Mouse (Mus musculus): Measurements from ENCODE around the gene Efr3b.
A peak's percentile ranks its signal among the peaks of the same experiment; 100 is the strongest.

Efr3b gene

GRCm38 (mm10) chr12:4038061-4039041 lies at the start of gene Efr3b:
Gene Efr3b (minus strand): TSS chr12:4038915.
- peak; percentile 86 for DNase-seq (ENCODE audit: low spot score)

DNA sequence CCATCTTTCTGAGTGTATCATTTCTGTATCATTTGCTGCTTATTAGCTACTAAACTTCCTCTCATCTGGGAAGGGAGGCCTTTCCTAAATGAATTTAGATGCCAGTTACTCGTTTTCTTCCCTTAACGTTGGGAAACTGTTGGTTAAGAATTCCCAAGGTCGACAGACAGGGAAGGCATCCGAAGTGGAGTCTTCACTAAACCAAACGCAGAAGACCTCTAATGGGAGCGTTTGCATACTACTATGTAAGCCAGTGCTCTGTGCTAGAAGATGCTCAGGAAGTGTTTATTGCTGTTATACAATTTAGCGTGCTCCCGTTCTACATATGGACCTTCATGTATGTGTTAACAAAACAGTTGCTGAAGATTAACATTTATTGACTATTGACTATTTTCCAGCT lies 44.7 kb upstream of the Efr3b start:
- peak; percentile 9 for DNase-seq (ENCODE audit: low spot score)

DNA sequence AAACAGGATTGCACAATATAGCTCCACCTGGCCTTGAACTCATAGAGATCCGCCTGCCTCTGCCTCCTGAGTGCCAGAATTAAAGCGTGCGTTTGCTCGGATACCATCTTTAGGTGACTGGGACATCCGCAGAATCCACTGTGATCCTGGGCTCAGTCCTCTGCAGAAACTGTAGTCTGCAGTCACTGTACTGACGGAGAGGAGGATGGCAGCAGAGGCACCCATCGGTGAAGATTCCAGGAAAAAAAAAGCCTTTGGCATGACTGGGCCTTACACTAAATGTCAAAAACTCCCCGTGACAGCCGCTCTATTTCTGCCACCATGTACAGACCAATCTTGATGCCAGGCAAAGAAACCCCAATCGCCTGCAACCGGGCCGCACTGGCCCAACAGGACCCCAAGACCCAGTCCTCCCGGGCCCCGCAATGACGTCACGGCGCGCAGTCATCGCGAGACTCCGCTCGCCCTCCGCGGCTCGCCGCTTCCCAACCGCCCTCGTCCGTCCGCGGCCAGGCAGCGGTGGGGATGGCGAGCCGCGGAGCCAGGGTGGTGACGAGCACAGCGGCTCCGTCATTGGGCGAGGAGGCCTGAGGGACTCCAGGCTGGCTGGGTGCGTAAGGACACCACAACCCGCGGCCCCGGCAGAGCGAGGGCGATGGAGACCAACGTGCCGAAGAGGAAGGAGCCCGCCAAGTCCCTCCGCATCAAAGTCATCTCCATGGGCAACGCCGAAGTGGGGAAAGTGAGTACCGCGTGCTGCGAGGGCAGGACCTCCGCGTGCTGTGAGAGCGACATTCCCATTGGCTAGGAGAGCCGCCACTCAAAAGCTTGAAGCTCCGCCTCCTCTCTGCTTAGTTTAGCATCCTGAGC lies 43.7 kb upstream of the Efr3b start, which contains the start of gene Dnajc27:
Gene Dnajc27 (plus strand): TSS at position 452 of the 870 bp plus-strand sequence.
- DNase-seq (ENCODE audit: low spot score), result peak; percentile 98

DNA sequence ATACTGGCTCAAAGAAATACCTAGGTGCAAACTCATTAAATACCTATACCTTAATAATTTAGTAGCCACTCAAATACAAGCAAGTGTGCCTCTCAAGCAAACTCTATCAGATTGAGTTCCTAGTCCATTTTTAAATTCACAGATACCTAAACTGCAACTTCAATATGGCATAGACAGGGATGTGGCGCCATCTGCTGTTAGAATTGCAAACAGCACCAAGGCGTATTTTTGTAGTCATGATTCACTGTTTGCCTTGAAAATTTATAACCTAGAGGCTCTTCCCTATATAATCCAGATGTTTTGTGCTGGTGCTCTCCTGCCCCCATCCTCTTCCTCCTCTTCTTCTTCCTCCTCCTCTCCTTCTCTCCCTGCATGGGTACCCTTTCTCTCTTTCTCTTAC lies 41.6 kb upstream of the Efr3b start:
- peak; percentile 87 for DNase-seq (ENCODE audit: low spot score)

- DNase-seq (ENCODE audit: low spot score), result no peak
Observed at GRCm38 (mm10) chr12:4078069-4078468, 39.4 kb upstream of the Efr3b start.

DNA sequence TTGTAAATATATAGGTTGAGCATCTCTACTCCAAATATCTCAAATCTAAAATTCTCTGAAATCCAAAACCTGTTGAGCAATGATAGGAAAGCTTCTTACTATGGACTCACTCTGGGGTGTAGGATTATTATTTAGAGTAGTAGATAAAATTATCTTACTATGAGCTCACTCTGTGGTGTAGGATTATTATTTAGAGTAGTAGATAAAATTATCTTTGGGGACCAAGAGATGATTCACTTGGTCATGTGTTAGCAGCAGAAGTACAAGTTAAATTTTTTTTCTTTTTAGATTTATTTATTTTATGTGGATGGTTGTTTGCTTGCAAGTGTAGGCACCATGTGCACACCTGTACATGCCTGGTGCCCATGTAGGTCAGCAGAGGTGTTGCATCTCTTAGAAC lies 37.7 kb upstream of the Efr3b start:
- DNase-seq (ENCODE audit: low spot score), result no peak

DNA sequence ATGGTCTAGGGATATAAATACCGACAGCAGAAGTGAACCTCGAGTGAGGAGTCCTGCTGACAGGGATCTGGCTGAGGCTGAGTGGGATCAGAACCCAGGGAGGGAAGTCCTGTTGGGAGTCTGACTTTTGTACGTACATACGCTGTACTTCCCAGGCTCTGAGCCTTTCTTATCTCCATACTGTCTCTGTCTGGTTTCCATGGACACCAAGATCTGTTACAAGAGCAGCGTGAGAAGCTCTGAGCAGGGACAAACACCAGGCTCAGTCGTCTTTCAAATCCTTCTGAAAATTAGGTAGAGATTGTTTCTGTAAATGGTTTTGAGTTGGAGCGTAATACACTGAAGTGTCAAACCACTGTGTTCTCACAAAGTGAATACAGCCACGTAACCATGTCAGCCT lies 36.7 kb upstream of the Efr3b start:
- DNase-seq (ENCODE audit: low spot score), result no peak

DNA sequence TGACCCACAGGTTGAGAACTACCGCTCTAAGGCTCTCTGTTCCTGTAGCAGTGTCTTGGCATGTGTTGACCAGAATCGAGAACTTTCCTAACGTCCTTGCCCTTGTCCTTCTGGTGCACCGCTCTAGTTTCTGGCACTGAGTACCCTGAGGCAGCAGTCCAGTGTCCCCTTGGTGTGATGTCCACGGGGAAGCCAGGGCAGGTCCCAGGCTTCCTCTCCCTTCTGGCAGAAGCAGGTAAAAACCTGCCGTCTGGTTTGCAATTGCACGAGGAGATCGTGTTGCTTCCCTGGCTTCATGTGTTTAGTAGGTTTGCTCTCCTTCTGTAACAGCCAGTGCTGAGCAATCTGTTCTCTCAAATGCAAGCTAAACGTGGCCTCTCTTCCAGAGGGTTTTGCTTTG lies 33.0 kb upstream of the Efr3b start:
- no peak for DNase-seq (ENCODE audit: low spot score)

- no peak for DNase-seq (ENCODE audit: low spot score)
Observed at GRCm38 (mm10) chr12:4068551-4068950, 29.8 kb upstream of the Efr3b start.

- no peak for DNase-seq (ENCODE audit: low spot score)
Observed at GRCm38 (mm10) chr12:4066681-4067459, 28.2 kb upstream of the Efr3b start.

DNA sequence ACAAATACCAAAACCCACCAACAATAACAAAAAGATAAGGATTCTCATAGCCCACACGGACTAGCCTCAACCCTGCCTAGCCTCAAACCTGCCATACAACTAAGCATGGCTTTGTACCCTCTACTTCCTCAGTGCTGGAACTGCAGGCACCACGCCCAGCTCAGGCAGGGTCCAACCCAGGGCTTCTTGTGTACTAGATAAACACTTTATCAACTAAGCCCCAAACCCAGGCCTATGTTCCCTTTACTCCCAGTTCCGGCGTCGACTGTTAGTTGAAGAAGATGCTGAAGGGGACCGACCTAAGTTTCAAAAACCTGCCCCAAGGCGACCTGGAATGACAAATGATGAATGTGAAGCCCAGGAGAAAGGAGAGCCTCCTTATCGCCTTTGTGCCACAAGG lies 27.2 kb upstream of the Efr3b start:
- DNase-seq (ENCODE audit: low spot score), result no peak

- no peak for DNase-seq (ENCODE audit: low spot score)
Observed at GRCm38 (mm10) chr12:4065498-4065897, 26.8 kb upstream of the Efr3b start.

- DNase-seq (ENCODE audit: low spot score), result no peak
Observed at GRCm38 (mm10) chr12:4059683-4060082, 21.0 kb upstream of the Efr3b start.

DNA sequence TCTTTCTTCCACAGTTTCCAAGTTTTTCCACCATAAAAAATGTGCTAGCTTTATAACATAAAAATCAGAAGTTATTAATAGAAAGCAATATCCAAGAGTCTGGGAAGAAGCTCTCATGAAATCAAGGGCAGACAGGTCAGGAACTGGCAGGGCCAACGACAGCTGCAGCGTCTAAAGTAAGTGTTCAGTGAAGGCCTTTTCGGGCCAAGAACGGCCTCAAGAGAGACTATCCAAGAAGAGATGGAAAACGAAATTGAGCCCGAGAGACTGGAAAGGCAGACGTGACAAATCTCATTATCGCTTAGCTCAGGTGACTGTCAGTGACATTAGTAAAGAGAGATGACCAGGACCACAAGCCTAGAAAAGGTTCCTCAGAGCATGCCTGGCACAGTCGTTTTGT lies 19.6 kb upstream of the Efr3b start:
- peak; percentile 30 for DNase-seq (ENCODE audit: low spot score)

GRCm38 (mm10) chr12:4054845-4055244 lies 16.1 kb upstream of the Efr3b start:
- no peak for DNase-seq (ENCODE audit: low spot score)

- DNase-seq (ENCODE audit: low spot score), result no peak
Observed at GRCm38 (mm10) chr12:4053643-4054042, 14.9 kb upstream of the Efr3b start.

DNA sequence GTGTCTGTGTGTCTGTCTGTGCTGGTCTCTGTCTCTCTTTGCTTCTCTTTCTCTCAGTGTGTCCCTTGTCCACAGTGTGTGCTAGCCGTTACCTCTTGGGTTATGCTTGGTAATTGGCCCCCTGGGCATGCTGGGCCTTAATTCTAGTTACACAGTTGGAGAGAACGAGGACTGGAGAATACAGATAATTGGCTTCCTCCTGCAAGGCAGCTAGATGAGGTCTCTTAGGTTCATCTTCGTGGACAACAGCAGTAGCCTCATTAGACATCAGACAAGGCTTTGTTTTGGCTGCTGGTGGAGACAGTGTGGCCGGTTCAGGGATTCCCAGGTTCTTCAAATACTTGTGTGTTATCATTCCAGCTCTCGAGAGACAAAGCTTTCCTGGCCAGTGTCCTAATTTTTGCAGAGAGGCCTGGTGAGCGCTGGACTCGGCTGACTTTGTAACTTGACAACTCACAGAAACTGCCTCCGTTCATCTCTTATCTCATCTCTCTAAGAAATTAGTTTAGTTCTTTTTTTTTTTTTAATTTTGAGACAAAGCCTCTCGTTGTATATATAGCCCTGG lies 12.2 kb upstream of the Efr3b start:
- DNase-seq (ENCODE audit: low spot score), result peak; percentile 63

DNA sequence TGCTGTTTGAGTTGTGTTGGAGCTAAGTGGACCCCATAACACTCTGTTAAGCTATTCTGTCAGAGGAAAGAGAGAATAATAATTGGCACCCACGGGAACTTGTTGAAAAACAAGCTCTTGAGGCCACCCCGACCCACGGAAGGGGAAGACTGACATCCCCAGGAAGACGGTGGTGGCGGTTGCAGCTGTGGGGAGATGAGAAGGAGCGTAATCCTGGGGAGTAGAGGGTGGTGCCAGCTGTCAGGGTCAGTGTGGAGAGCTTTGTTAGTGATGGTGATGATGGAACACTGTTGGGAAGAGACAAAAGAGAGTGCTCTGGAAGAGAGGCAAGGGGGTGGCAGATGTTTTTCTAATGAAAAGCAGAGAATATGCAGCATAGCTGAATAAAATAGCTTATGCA lies 9.3 kb upstream of the Efr3b start:
- DNase-seq (ENCODE audit: low spot score), result no peak

DNA sequence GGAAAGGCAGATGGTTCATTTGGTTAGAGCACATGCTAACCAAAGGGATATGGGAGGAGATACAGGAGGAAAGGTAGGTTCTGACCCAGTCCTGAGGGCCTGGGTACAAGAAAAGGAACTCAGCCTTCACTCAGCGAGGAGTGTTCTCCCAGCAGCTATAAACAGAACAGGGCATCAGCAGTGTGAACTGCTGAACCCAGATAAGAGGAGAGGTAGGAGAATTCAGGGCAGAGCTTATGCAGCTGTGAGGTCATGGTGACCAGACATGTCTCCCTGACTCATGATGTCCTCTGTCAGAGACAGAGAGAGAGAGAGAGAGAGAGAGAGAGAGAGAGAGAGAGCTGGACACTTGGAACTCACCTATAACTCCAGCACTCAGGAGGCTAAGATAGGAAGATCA lies 7.3 kb upstream of the Efr3b start:
- DNase-seq (ENCODE audit: low spot score), result no peak

DNA sequence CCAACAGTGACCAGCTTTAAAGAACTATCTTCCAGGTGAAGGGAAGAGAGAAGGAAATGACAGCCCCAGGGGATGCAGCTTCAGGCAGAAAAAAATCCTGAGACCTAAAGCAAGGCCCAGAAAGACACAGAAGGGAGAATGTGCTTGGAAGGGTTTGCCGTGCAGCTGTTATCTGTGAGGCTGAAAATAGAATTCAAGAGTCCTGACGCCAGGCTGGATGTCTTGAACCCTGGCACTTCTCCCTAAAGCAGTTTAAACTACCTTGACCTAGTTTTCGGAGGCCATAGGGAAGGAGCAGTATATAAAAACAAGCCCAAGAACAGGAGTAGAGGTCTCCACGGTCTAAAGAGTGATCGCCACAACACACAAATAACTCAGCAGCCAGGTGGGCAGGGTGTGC lies 3.7 kb upstream of the Efr3b start:
- no peak for DNase-seq (ENCODE audit: low spot score)

- DNase-seq (ENCODE audit: low spot score), result no peak
Observed at GRCm38 (mm10) chr12:4039046-4039445, 331 bp upstream of the Efr3b start.

GRCm38 (mm10) chr12:4037511-4037910 lies 1.2 kb downstream of the Efr3b start:
- no peak for DNase-seq (ENCODE audit: low spot score)

Data from MN1 (cell line).